ENCODE assay signal across 16 mouse cellular contexts in the genomic region with DNA sequence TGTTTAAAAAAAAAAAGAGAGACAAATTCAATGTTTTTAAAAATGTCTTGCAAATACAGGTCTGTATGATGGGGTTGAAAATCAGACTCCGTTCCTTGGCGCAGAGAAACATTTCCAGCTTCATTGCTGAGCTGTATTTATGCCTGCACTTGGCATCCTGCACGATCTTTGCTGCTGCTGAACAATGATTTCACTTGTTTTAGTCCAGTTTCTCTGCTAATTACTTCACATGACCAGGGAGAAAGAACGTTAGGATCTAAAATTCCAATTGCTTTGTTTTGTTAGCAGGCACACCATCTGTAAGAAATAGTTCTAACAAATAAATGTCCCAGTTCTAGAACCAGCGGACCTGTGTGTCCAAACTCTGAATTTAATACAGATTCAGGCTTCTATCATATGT.
"Had no signal": no experiment of that assay in that cellular context is flagged by ENCODE, and none has a peak within 500 bp of the region (broad histone marks: within the 10 kb centered on the region; RNA-seq: fewer than 3 reads in every experiment).

No protein-coding gene starts in this region.

- H3K4me1 ChIP-seq: liver, embryonic 12.5 days; midbrain, embryonic 10.5 days; neural tube, embryonic 15.5 days had no signal

- ATAC-seq: liver, embryonic 12.5 days had no signal

- H3K27me3 ChIP-seq: liver, embryonic 12.5 days; neural tube, embryonic 15.5 days had no signal

- DNase-seq: kidney, adult 18-20 months; kidney, postnatal 10 days; kidney, postnatal 4 days; left cerebral cortex, postnatal 4 days; lung, embryonic 14.5 days; lung, postnatal 10 days; lung, postnatal 4 days; midbrain, embryonic 14.5 days; right cerebral cortex, postnatal 4 days; spleen, adult 18-20 months; thymus, adult 18-20 months; thymus, postnatal 14 days had no signal

- H3K4me3 ChIP-seq: liver, embryonic 12.5 days; midbrain, embryonic 10.5 days; myocyte; neural tube, embryonic 15.5 days had no signal

- H3K36me3 ChIP-seq: liver, embryonic 12.5 days; midbrain, embryonic 10.5 days; neural tube, embryonic 15.5 days had no signal

- H3K27ac ChIP-seq: liver, embryonic 12.5 days; midbrain, embryonic 10.5 days; neural tube, embryonic 15.5 days had no signal

- H3K4me2 ChIP-seq: liver, embryonic 12.5 days; lung, embryonic 14.5 days; neural tube, embryonic 15.5 days had no signal

- H3K9me3 ChIP-seq: liver, embryonic 12.5 days; midbrain, embryonic 10.5 days; neural tube, embryonic 15.5 days had no signal

- H3K9ac ChIP-seq: liver, embryonic 12.5 days; lung, embryonic 14.5 days; neural tube, embryonic 15.5 days had no signal
